Mouse (Mus musculus) heart, postnatal 25 days (tissue): ENCODE results near the gene Ypel1. TPM values are rescaled to one million over a fixed set of nuclear protein-coding genes. Genes with fewer than 3 reads are reported as not detected.

Experiments used
- DNase-seq: peaks from one replicate; pipeline ENCODE4 v3.0.0; 2022; ENCODE audit warnings: low spot score
- intact Hi-C: fragments of 180-260 bp; cut with DNase I; formaldehyde crosslinking; loops from one replicate; pipeline ENCODE4 v1.15.1; 2025
- total RNA-seq, 2 experiments: library from RNA; stranded (reverse); gene quantifications; 2 replicates each; pipeline ENCODE4 v1.2.3; 2021

Ypel1 gene
- total RNA-seq, 2 experiments from 2014 or later = 1.5 to 1.8 TPM

DNA sequence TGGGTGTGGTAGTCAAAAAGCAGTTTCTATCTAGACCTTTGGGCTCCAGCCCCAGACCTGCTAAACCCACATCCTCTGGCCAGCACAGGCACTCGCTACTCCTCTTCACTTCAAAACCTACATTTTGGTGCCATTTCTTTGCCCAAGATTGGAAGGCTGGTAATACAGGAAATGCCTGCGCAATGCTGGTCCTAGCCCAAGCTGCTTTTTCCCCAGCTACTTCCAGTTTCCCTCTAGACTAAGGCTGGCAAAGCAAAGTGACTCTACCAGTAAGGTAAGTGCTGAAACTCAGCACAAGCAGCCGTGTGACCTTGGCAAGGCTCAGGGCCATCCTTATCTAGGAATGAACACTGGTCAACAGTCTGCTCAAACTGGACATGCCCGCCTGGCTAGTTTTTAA, 16.1 kb downstream of the Ypel1 start:
- intact Hi-C loops = no loop called here
- DNase-seq = no peak

DNA sequence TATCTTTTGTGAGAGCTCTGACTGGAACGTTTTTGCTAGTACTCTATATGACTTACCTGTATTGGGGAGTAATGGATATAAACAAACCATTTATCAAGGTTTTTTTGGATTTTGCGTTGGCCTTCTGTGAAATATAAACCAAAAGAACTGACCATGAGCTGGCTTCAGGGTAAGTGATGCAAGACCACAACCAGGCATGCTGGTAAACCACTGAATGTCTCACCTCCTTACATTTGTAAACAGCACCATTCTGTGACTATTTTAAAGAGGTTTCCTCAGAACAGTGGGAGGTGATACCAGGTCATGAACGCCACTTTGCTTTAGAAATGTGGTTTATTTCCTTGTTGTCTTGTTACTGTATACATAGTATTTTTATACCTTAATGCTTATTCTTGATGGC, 16.7 kb downstream of the Ypel1 start:
- intact Hi-C loops = no loop called here
- DNase-seq = no peak

DNA sequence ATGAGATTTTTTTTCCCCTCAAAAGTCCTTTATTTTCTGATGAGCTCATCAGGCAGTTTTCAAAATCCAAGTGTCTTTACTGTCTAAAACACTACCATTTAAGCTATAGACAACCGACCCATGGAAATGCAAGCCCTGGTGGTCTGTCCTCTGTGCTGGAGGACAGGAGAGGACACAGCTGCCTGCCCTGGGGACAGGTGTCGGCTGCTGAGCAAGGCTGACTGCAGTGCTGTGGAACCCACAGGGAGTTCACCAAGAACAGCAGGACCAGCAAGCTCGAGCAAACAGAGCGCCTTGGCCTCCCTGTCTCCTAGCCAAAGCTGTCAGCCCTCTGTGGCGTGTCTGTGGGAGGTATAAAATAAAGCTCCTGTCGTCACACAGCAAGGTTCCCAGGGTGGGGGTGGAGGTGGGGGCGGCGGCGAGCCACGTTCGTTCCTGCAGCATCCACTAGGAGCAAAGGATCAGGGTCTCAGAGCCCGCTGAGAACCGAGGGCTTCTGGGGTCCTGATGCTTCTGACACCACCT, 17.2 kb downstream of the Ypel1 start:
- intact Hi-C loops = no loop called here
- DNase-seq = no peak

DNA sequence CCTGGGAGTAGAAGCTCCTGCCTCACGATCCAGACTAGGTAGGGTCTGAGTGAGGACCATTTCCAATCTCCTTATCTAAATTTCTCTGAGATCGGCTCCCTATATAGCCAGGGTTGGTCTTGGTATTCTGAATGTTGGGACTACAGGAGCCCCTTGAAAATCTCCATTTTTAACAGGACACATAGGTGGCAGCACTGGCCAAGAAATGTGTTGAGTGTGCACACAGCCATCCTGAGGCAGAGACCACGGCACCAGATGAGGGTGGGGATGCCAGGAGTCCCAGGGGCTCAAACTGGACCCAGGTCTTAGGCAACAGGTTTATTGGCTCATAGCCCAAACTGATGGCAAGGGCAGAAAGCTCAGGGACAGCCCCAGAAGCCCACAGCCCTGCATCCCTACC, 18.9 kb downstream of the Ypel1 start:
- intact Hi-C loops = no loop called here
- no peak for DNase-seq

DNA sequence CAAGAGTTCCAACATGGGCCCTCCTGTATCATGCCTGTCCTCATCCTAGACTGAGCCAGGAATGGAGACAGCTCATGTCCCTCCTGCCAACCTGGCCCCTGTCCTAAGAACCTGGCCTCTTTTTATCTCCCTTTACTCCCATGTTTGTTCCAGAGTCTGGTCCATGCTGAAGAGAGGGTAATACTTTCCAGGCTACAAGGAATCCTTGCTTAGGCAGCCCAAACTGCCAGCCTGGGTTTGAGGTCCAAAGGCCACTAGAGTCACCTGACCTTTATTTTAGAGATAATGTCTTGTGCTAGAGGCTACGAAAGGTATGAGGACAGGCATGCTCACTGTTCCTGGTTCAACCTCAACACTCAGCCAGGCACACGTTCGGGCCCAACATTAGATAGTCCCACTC, 27.4 kb downstream of the Ypel1 start:
- DNase-seq = no peak
- intact Hi-C loops = no loop called here

DNA sequence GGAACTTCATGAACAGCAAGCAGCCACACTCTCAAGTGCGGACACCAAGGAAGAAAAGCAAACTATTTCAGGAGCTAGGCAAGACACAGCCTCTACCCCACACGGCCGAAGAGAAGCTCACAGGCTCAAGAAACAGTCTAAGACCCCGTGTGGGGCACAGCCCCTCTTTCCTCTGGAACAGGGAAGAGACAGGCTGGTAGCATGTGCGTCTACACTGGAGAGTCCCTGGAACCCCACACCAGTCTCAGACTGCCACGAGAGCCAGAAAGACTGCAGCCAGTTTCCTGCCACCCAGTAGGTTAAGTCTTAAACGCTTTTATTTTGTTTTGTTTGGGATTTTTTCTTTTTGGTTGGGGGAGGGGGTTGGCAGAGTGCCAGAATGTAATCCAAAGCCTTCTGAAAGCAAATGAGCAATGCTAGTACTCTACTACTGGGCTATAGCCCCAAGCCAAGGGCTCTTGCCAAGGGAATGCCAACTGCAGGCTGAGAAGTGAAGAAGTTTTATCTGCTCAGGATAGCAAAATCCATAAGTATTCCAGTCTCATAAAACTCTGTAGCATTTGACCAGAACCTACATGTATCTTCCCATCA, 33.2 kb downstream of the Ypel1 start:
- intact Hi-C loops = no loop called here
- no peak for DNase-seq

DNA sequence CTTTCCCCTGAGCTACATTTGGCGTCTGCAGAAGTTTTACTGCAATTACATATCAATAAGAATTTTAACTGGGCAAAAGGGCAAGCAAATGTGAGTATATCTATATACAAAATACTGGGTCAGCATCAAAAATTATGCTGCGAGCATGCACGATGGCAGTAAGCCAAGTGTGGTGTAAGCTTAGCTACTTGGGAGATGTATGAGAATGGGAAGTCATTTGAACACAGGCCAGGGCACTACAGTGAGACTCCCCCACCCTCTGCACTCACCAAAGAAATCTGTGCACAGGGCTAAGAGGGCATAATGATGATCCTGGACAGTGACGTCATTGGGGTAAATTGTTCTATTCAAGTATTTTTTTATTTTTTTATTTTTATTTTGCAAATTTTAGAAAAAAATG, 35.1 kb downstream of the Ypel1 start:
- DNase-seq = no peak
- intact Hi-C loops = no loop called here

DNA sequence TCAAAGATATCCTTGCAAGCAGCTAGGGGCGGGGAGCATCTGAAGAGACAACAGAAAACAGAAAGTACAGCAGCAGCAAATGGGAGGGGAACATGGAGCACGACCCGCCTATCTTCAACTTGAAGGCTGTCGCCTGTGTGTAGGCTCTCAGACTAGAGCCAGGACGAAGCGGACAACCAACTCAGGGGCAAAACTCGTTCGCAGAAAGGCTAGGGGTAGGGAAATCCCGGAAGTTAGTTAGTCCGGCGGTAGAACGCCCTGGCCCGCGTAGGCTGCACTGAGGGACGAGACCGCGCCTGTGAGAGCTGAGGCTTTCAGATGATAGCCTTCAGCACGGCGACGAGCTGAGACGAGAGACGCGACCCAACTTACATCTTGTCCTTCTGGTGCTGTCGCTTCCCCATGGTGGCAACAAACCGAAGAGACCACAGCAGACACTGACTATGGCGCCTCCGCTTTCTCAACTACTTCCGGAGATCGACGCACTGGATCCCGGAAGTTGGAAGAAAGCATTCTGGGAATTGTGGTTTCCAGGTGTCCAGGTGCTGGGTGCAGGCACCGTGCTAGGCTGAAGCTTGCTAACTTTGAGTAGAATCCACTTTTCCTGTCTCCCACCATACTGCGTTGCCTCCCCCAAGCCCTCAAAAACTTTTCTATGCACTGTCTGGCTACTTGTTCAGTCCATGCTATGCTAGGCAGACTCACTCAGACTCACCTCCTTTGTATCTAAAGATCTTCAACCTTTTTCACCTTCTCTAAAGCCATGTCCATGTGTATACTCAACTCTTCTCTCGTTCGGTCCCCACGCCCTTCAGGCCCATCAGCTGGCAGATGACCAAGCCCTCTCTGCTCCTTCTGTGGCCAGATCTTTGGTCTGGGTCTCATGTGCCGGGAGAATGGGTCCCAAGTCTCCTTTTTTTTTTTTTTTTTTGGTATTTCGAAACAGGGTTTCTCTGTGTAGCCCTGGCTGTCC, 41.6 kb downstream of the Ypel1 start, which contains the start of gene Ppil2:
Gene Ppil2, minus strand, starts transcription at position 487 of the 973 bp plus-strand sequence.
- intact Hi-C loops = no loop called here
- peak; percentile 39 for DNase-seq

DNA sequence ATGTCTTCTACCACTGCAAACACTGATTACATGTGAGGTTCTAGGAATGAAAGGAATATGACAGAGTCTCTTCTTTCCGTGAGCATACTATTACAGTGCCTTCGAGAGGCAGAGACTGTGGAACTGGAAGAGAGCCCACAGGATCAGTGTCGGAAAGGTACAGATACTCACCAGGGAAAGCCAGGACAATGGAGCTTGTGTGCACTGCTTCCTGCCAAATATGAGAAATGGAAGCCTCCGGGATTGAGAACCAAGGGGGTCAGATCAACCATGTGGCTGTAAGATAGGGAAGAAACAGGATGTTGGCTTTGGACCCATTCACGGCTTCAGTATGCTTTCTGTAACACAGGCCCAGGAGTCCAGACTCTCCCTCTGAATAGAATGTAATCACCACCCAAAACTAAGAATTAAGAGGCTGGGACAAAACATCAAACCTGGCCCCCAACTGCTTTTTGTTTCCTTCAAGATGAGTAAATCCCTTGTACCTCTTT, 47.9 kb downstream of the Ypel1 start:
- intact Hi-C loops = no loop called here
- DNase-seq = no peak

DNA sequence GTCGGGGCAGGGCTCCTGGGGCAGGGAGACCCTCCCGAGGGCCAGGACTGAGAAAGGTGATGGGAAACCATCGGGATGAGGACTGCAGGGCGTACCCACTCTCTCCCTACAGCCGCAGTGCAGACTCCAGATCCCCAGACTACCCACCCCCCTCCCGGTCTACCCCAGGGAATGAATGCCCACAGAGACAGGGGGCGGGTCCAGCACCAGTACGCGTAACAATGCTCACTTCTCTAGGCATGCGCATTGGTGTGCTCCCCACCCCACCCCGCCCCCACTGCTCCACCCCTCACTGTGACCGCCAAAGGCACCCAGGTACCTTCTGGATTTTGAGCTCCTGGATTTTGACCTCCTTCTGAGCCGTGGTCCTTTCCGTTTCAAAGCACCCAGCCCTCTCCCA, 52.1 kb downstream of the Ypel1 start:
- intact Hi-C loops = no loop called here
- no peak for DNase-seq

DNA sequence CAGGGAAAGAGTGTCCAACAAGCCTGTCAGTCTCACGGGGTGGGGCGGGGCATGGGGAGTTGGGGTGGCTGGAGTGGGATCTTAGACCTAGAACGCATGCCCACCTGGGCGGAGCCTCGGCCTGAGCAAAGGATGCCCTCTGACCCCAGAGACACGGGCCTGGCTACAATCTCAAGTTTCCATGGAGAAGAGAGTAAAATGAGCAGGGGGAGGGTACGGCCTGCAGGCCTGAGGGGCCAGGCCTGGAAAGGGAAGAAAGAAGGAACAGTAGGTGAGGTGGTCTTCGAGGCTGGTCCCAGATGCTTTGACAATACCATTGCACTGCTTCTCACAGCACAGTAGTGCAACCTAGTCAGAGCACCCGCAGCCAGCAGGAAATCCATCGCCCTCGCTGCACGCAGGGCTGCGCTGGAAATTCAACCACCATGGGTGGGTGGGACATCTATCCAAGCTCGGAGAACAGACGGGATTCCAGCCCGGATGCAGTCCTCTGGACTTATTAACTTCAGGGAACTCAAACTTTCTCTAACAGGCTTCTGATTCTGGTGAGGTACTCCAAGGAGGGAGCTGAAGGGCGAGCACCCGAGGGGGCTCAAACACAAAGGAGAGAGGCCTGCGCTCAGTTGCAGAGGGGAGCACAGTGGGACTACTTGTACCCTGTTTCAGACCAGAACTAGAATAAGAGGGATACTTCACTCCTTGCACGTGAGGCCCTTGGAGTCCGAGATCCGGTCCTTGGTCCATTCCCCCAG, 54.8 kb downstream of the Ypel1 start:
- DNase-seq = no peak
- intact Hi-C loops = no loop called here

DNA sequence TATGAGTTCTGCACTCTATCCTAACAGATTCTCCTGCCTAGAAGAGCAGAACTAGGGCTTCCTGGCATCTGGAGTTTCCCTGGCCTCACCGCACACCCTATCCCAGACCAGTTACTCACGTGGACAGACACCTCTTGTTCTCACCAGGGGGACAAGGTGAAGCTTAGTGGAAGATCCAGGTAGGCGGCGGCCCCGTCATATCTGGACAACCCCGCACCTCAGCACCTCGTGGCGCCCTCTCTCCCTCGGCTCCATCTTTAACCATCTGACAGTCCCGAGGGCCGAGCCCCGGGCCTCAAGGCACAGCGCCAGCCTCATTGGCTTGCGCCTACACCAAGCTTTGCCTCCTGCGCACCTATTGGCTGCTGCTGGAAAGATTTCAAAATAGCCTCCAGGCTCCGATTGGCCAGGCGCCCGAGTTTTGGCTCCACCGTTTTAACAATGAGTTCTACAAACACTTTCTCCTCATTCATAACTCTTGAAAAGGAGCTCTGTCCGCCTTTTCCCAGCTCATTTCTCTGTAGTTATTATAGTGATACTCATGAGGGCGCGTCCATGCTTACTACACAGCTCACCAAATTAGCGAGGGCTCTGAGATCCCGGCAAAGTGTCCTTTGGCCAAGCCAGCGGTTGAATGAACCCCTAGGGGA, 55.5 kb downstream of the Ypel1 start, which contains the start of gene 2610318N02Rik:
Gene 2610318N02Rik, minus strand, starts transcription at position 297 of the 650 bp plus-strand sequence.
- intact Hi-C loops = no loop called here
- peak; percentile 28 for DNase-seq

DNA sequence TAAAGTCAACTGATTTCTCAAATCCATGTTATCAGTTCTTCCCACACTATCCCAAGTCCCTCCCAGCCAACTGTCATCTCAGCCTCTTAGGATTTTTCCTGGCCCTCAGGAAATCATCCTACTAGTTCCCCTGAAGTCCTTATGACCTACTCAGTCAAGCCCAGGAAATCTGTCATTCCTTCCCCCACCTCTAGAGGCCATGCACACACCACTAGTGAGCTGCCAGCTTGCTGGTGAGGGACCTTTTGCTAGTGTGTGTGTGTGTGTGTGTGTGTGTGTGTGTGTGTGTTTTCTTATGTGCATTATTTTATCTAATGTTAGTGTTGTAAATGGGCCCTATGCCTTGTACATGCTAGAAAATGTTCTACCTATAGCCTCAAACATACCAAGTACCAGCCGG, 57.8 kb downstream of the Ypel1 start:
- DNase-seq = no peak
- intact Hi-C loops = no loop called here

DNA sequence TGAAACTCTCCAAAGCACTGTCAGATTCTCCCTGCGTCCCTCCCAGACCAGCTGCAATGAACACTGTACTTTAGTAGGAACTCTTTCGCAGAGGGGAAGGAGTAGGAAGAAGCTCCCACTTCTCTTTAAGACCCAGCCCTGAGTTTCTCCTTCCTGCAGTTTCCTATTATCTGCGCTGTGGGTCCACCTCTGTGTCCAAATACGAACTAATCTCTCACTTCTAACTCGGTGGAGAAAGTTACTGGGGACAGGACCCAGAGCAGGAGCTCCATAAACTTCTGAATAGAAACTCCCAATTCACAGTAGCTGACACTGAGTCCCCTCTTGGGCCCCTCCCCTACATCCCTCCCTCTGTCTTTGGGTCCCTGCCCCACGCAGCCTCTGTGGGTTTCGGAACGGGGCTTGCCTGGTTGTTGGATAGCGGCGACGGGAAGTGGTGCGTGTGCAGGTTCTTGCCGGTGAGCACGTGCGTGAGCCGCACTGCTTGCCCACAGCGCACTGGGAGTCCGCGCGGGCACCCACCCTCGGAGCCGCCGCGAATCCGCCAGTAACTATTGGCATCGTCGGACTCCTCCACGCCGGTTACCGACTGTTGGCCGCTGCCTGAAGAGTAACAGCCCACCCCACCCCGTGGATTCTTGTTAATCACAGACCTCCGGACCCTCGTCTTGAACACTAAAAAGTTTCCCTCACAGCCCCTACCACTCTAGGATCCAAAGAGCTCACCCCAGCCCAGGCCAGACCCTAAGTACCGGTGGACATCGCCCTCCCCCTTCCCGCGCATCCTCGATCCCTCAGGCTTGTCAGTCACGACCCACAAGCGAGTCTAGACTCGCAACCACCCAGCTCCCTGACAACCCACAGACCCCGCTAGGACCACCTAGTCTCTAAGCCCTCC, 61.9 kb downstream of the Ypel1 start:
- DNase-seq = no peak
- intact Hi-C loops = loop anchor here (5.0 kb wide), 2 partner anchors 76 to 146 kb away; partner anchors contain the start of genes Rimbp3 and Tmem191c

DNA sequence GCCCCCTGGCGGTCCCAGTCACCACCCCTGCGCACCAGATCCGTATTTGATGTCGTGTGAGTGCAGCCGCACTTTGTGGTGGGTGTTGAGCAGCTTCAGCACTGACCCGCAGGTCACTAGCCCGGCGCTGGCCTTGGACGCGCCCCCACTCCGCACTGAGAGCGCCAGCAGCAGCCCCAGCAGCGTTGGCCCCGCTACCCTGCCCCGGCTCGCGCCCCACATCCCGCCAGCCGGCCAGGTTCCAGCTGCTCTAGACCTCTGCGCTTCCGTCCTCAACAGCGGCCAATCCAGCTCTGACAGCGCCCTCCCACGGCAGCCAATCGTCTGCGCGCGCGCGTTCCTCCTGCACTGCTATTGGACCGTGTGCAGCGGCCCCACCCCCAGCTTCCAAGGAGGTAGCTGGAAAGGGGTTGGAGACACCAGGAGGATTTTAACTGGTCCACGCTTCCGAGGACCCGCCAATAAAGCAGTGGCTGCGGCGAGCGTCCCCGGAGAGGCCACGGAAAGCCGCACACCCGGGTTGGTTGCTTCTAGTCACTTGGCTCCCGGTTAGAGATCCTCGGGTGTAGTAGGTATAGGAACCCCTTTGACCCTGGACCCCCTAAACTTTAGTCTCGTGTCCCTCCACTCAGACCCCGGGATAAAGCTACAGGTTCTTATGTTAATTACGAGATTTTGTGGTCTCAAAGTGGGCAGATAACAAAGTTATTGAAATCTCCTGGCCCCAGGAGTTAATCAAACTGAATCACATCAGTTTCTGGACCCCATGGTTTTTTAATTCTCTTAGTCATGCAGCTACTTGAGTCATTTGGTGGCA, 62.8 kb downstream of the Ypel1 start, which contains the start of gene Sdf2l1:
Gene Sdf2l1, minus strand, starts transcription at position 295 of the 817 bp plus-strand sequence.
- intact Hi-C loops = loop anchor here (5.0 kb wide), 2 partner anchors 75 to 145 kb away; partner anchors contain the start of genes Rimbp3 and Tmem191c
- peak; percentile 92 for DNase-seq

DNA sequence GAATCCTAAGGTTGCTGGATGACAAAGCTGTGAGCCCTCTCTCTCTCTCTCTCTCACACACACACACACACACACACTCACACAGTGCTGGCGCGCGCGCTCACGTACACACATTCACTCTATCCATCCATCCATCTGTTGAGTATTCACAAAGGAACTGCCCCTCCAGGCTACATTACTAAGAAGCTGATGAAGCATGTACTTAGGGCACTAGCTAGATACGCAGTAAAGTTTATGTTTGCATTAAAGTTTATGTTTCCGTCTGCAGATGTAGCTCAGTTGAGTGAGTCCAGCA, 63.4 kb downstream of the Ypel1 start:
- no peak for DNase-seq
- intact Hi-C loops = loop anchor here (5.0 kb wide), 2 partner anchors 74 to 144 kb away; partner anchors contain the start of genes Rimbp3 and Tmem191c
